Mouse (Mus musculus): ENCODE data around the gene Nt5m. TPM values are rescaled to one million over a fixed set of nuclear protein-coding genes. Genes with fewer than 3 reads are reported as not detected.

The Nt5m gene
- polyA plus RNA-seq, 1 experiment, result 29.4 TPM

DNA sequence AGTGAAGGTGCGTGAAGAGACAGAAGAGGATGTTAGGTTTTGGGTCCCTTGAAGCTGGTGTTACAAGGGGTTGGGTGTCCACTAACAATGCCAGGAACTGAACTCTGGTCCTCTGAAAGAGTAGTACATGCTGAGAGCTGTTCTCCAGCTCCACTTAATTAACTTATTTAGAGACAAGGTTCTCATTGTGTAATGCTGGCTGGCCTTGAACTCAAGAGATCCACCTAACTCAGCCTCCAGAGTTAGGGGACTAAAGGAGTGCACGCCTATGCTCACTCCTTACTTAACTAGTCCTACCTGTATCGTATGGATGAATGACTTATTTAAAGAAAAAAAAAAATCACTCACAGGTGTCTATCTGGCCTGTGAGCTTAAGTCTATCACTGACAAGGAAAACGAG, 821 bp upstream of the Nt5m start:
- Histone ChIP-seq H3K27me3 (ENCODE audit: control insufficient read depth, insufficient read depth, low read length) (no peaks in the 10 kb centered on the region), H3K4me3 (ENCODE audit: low read depth, low read length) (no peak overlapping the region), H3K27ac (ENCODE audit: insufficient read depth, low read depth, low read length) (no peak overlapping the region), H3K4me1 (ENCODE audit: control insufficient read depth, insufficient read depth, insufficient read length, low read length) (peaks cover 6% of the 10 kb centered on the region), H3K36me3 (ENCODE audit: control insufficient read depth, insufficient read depth, low read length) (peaks cover 16% of the 10 kb centered on the region)
- 45% methylated on average over 4 of the region's 4 CpGs for WGBS
- TF ChIP-seq CTCF (IDR thresholded peaks at IDR 0.05; ENCODE audit: extremely low read depth, insufficient read length, insufficient replicate concordance, low read depth, low read length), result no peak
- no peak for TF ChIP-seq POLR2A (IDR thresholded peaks at IDR 0.05; ENCODE audit: low read depth, low read length)

DNA sequence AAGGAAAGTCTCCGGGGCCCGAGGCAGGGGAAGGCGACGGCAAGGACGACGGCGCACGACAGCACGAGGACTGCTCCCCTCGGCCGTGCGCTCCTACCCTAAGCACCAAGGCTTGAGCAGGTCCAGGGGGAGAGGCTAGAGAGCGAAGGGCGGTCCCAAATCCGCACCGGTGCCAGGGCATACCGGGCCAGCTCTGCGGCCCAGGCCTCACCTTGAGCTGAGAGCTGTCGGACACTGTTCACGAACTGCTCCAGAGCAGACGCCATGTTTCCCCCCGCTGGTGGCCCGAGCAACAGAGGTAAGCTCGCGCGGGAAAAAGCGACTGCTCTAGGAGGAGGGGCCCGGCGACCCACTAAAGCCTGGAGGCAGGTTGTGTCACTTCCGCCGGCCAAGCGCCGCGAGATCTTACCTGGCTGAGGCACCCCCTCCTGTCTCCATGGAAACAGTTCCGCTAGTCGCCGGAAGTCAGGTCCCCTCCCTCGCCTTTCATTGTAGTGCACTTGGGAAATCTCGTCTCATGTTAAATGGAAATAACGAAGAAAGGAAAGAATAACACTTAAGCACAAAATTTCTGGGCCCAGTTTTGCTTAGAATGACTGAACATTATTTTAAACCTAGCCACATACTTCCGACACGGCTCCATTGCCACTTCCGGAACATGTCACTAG, 346 bp downstream of the Nt5m start, which contains the start of gene Cops3:
Cops3 (minus strand) TSS at position 380 of the 668 bp plus-strand sequence.
- peak within 1 kb of the TSS; percentile 91 for H3K4me3 ChIP-seq (ENCODE audit: low read depth, low read length)
- under 1% methylated on average over 42 of the region's 43 CpGs for WGBS
- TF ChIP-seq CTCF (IDR thresholded peaks at IDR 0.05; ENCODE audit: extremely low read depth, insufficient read length, insufficient replicate concordance, low read depth, low read length), result no peak
- peak; percentile 50 for TF ChIP-seq POLR2A (IDR thresholded peaks at IDR 0.05; ENCODE audit: low read depth, low read length)
- H3K27ac ChIP-seq (ENCODE audit: insufficient read depth, low read depth, low read length), result peak within 1 kb of the TSS; percentile 94
- H3K36me3 ChIP-seq (ENCODE audit: control insufficient read depth, insufficient read depth, low read length), result peaks cover 13% of the 10 kb centered on the region
- H3K27me3 ChIP-seq (ENCODE audit: control insufficient read depth, insufficient read depth, low read length), result no peaks in the 10 kb centered on the region
- H3K4me1 ChIP-seq (ENCODE audit: control insufficient read depth, insufficient read depth, insufficient read length, low read length), result peaks cover 6% of the 10 kb centered on the region

DNA sequence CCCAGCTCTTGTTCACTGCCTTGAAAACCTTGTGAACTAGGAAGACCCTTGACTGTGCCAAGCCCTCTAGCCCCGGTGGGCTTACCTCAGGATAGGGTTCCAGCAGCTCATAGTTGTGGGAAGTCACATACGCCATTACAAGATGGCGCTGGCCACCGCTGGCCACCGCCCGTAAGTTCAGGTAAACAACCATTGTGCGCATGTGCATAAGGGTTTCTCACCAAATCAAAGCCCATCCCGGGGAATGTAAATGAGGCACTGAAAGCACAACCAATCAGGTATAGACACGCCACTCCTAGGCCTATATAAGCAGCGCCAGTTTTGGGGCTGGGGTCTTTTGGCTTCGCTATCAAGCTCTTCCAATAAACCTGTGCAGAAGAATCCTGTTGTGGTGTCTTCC, 7.1 kb downstream of the Nt5m start:
- 94% methylated on average over 11 of the region's 11 CpGs for WGBS
- Histone ChIP-seq H3K27ac (ENCODE audit: insufficient read depth, low read depth, low read length) (no peak overlapping the region), H3K36me3 (ENCODE audit: control insufficient read depth, insufficient read depth, low read length) (no peaks in the 10 kb centered on the region), H3K4me1 (ENCODE audit: control insufficient read depth, insufficient read depth, insufficient read length, low read length) (no peaks in the 10 kb centered on the region), H3K4me3 (ENCODE audit: low read depth, low read length) (no peak overlapping the region), H3K27me3 (ENCODE audit: control insufficient read depth, insufficient read depth, low read length) (no peaks in the 10 kb centered on the region)
- TF ChIP-seq CTCF (IDR thresholded peaks at IDR 0.05; ENCODE audit: extremely low read depth, insufficient read length, insufficient replicate concordance, low read depth, low read length), result no peak
- no peak for TF ChIP-seq POLR2A (IDR thresholded peaks at IDR 0.05; ENCODE audit: low read depth, low read length)

DNA sequence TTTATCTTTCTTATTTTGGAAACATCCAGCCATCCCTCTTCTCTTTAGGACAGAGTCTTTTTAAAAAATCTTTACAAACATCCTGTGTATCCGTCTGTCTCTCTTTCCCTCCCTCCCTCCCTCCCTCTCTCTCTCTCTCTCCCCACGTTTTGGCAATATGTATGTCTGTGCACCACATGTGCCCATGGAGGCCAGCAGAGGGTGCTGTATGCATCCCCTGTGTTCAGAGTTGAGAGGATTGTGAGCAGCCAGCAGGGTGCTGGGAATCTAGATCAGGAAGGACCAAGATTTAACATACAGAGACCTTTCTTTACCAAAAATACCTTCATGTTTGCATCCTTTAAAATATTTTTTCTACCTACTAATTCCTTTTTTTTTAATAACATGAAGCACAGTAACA, 7.9 kb downstream of the Nt5m start:
- WGBS, result 11% methylated on average over 2 of the region's 2 CpGs
- H3K4me3 ChIP-seq (ENCODE audit: low read depth, low read length), result no peak overlapping the region

DNA sequence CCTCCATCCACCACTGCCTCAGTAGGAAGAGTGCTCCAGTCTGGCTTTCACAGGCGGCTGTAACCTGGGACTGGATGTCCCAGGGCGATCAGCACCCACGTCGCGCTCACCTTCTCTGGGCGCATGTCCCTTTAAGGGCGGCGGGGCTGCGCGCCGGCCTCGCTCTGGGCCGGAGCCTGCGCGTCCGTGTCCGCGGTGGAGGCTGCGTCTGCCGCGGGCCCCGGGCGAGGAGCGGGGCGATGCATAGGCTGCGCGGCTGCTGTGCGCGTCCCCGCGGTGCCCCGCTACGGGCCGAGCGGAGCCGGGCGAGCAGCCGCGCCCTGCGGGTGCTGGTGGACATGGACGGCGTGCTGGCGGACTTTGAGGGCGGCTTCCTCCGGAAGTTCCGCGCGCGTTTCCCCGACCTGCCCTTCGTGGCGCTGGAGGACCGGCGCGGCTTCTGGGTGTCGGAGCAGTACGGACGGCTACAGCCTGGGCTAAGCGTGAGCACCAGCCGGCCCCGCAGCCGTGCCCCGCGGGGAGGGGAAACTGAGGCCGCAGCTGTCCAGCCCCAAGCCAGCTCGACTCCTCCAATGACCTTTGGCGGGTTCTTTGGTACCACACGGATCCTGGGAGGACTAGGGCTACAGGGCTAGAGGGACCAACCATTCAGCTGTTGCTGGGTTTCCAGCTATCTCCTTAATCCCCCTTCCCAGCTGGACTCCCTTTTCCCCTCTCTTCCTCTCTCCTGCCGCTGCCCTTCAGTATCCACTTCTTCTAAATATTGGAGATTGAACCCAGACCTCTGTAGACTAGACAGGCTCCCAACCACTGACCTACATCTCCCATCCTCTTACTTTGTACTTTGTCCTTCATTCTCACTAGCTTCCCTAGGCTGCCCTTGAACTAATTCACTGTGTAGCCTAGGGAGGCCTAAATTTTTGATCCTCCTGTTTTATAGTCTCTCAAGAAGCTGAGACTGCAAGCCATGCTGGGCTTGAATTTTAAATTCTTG, 8.9 kb downstream of the Nt5m start:
- Histone ChIP-seq H3K27ac (ENCODE audit: insufficient read depth, low read depth, low read length) (peak overlapping the region; percentile 66), H3K4me3 (ENCODE audit: low read depth, low read length) (peak overlapping the region; percentile 98), H3K4me1 (ENCODE audit: control insufficient read depth, insufficient read depth, insufficient read length, low read length) (peaks cover 7% of the 10 kb centered on the region; the same call in 1 of the 2 replicates), H3K36me3 (ENCODE audit: control insufficient read depth, insufficient read depth, low read length) (no peaks in the 10 kb centered on the region), H3K27me3 (ENCODE audit: control insufficient read depth, insufficient read depth, low read length) (no peaks in the 10 kb centered on the region)
- WGBS, result under 1% methylated on average over 69 of the region's 69 CpGs
- TF ChIP-seq CTCF (IDR thresholded peaks at IDR 0.05; ENCODE audit: extremely low read depth, insufficient read length, insufficient replicate concordance, low read depth, low read length), result no peak
- peak; percentile 51 for TF ChIP-seq POLR2A (IDR thresholded peaks at IDR 0.05; ENCODE audit: low read depth, low read length)

More for the DNA sequence above, 7.9 kb downstream of the Nt5m start:
- no peak overlapping the region for H3K27ac ChIP-seq (ENCODE audit: insufficient read depth, low read depth, low read length)
- no peaks in the 10 kb centered on the region for H3K4me1 ChIP-seq (ENCODE audit: control insufficient read depth, insufficient read depth, insufficient read length, low read length)
- no peaks in the 10 kb centered on the region for H3K36me3 ChIP-seq (ENCODE audit: control insufficient read depth, insufficient read depth, low read length)
- no peaks in the 10 kb centered on the region for H3K27me3 ChIP-seq (ENCODE audit: control insufficient read depth, insufficient read depth, low read length)
- TF ChIP-seq CTCF (IDR thresholded peaks at IDR 0.05; ENCODE audit: extremely low read depth, insufficient read length, insufficient replicate concordance, low read depth, low read length), result peak; percentile 78; the same call in 1 of the 2 replicates
- TF ChIP-seq POLR2A (IDR thresholded peaks at IDR 0.05; ENCODE audit: low read depth, low read length), result no peak

DNA sequence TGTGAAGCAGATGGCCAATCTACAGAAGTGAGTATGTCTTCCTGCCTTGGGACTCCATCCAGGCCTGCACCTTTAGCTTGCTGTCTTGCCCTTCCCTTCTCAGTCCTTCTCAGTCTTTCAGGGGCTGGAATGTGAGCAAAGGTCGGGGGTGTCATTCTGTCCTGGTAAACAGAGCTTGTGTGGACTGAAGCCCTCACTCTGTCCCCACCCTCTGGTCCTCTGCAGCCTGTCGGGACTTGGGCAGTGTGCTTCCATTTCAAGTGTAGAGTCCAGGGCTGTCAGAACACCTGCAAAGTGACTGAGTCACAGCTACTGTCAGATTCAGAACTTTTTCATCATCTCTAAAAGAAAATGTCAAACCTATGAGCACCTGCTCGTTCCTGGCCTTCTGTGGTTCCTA, 13.6 kb downstream of the Nt5m start:
- Histone ChIP-seq H3K36me3 (ENCODE audit: control insufficient read depth, insufficient read depth, low read length) (peaks cover 4% of the 10 kb centered on the region; the same call in 1 of the 2 replicates), H3K27me3 (ENCODE audit: control insufficient read depth, insufficient read depth, low read length) (no peaks in the 10 kb centered on the region), H3K4me1 (ENCODE audit: control insufficient read depth, insufficient read depth, insufficient read length, low read length) (peaks cover 9% of the 10 kb centered on the region; the same call in 1 of the 2 replicates), H3K4me3 (ENCODE audit: low read depth, low read length) (no peak overlapping the region), H3K27ac (ENCODE audit: insufficient read depth, low read depth, low read length) (peak overlapping the region; percentile 30)
- TF ChIP-seq POLR2A (IDR thresholded peaks at IDR 0.05; ENCODE audit: low read depth, low read length), result no peak
- no peak for TF ChIP-seq CTCF (IDR thresholded peaks at IDR 0.05; ENCODE audit: extremely low read depth, insufficient read length, insufficient replicate concordance, low read depth, low read length)
- WGBS, result 38% methylated on average over 3 of the region's 3 CpGs
